Mouse (Mus musculus) macrophage (primary cell): ENCODE results near the gene Cd53. TPM values are rescaled to one million over a fixed set of nuclear protein-coding genes. Genes with fewer than 3 reads are reported as not detected.

ENCODE experiments used
- polyA plus RNA-seq: library from polyadenylated mRNA; stranded (reverse); fragments of 250-400 nt; gene quantifications from 3 replicates; pipeline ENCODE4 v1.2.4, GENCODE M21; 2018; ENCODE audit warnings: inconsistent platforms

Gene Cd53
- polyA plus RNA-seq, 1 experiment from 2014 or later: 1,170 TPM

Other genes starting within 250 kb of the Cd53 start
- 145 to 281 TPM (median 211 TPM) in 3 replicates for gene Dram2, start 242.4 kb downstream of the Cd53 start, polyA plus RNA-seq
- 73.6 to 155 TPM (median 154 TPM) in 3 replicates for gene Cept1, start 242.3 kb downstream of the Cd53 start, polyA plus RNA-seq
- gene Lrif1, start 105.2 kb downstream of the Cd53 start, polyA plus RNA-seq: 20.1 to 62.4 TPM (median 25.0 TPM) in 3 replicates
- gene Olfr266, start 36.1 kb upstream of the Cd53 start, polyA plus RNA-seq: not detected in 3 replicates
- 0.11 to 0.72 TPM (median 0.15 TPM) in 3 replicates for gene Kcna3, start 246.0 kb upstream of the Cd53 start, polyA plus RNA-seq